Mouse (Mus musculus) heart, embryonic 11.5 days (tissue): ENCODE data around the gene St6galnac3. TPM values are rescaled to one million over a fixed set of nuclear protein-coding genes. Genes with fewer than 3 reads are reported as not detected.

ENCODE experiments used
- ATAC-seq: fragments of 200-750 bp; cut with Nextera tagmentation; replicated peaks from 2 replicates; pipeline ENCODE4 v1.8.0; 2017; ENCODE audit warnings: moderate library complexity; ENCODE audit not compliant: insufficient number of reproducible peaks, low FRiP score, low TSS enrichment
- H3K27ac ChIP-seq: fragments of 300-500 bp; sonication (generic); 2 replicates; pipeline ENCODE4 v1.5.1; 2014; ENCODE audit warnings: mild to moderate bottlenecking, low read depth, low read length
- H3K27me3 ChIP-seq: fragments of 300-500 bp; sonication (generic); 2 replicates; pipeline ENCODE4 v1.6.1; 2014; ENCODE audit warnings: mild to moderate bottlenecking, low read length, mixed read lengths; ENCODE audit not compliant: control insufficient read depth, insufficient read depth
- H3K36me3 ChIP-seq: fragments of 300-500 bp; sonication (generic); 2 replicates; pipeline ENCODE4 v1.6.1; 2014; ENCODE audit warnings: mild to moderate bottlenecking, low read length, moderate library complexity, mixed read lengths; ENCODE audit not compliant: control insufficient read depth, insufficient read depth
- H3K4me1 ChIP-seq: fragments of 300-500 bp; sonication (generic); 2 replicates; pipeline ENCODE4 v1.6.1; 2014; ENCODE audit warnings: low read length; ENCODE audit not compliant: control insufficient read depth, insufficient read depth
- H3K4me2 ChIP-seq: fragments of 300-500 bp; sonication (generic); 2 replicates; pipeline ENCODE4 v1.6.1; 2014; ENCODE audit warnings: mild to moderate bottlenecking, moderate library complexity
- H3K4me3 ChIP-seq: fragments of 300-500 bp; sonication (generic); 2 replicates; pipeline ENCODE4 v1.5.1; 2014; ENCODE audit warnings: low read depth, low read length
- H3K9ac ChIP-seq: fragments of 300-500 bp; sonication (generic); 2 replicates; pipeline ENCODE4 v1.6.1; 2014; ENCODE audit warnings: mild to moderate bottlenecking, low read depth, low read length, moderate library complexity
- H3K9me3 ChIP-seq: fragments of 300-500 bp; sonication (generic); replicated peaks from 2 replicates; pipeline ENCODE4 v1.6.1; 2016; ENCODE audit warnings: low read length; ENCODE audit not compliant: control insufficient read depth
- WGBS: fragments of 180-500 bp; shearing (Covaris S2); extraction: QIAGEN DNeasy Blood & Tissue Kit; methylation state at CpG from one replicate; pipeline ENCODE4 v1.1.7; 2014; ENCODE audit not compliant: insufficient replicate concordance; 5-methylcytosine and 5-hydroxymethylcytosine counted together
- polyA plus RNA-seq: library from polyadenylated mRNA; unstranded; fragments of >200 nt; fragmentation: Nextera tagmentation; extraction: Ambion mirVana; gene quantifications from 2 replicates; pipeline ENCODE4 v1.2.1, GENCODE M21; 2014

Gene St6galnac3
- polyA plus RNA-seq, 1 experiment from 2014 or later: 29.6 TPM

DNA sequence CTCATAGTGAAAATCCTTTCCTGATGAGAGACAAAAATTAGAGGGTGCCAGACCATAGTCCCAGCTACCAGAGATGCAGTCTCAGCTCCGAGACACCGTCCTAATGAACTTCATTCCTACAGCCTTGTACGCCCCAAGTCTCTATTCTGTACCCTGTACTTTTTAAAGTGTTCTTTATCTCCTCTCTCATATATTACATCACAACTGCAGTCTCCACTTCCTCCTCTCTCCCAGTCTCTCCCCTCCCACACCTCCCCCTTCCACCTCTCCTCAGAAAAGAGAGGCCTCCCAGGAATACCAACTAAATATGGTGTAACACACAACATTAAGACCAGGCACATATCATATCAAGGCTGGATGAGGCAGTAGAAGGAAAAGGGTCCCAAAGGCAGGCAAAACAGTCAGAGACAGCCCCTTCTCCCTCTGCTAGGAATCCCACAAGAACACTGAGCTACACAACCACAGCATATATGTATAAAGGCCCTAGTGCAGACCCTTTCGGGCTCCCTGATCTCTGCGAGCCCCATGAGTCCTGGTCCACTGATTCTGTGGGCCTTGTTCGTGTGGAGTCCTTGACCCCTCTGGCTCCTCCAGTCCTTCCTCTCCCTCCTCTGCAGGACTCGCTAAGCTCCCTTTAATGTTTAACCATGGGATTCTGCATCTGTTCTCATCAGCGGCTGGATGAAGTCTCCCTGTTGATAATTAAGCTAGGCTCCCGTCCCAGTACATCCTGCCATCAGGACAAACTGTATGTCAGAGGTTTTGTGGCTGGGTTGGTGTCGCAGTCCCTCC, 502.2 kb downstream of the St6galnac3 start:
- H3K9me3 ChIP-seq: no peaks in the 10 kb centered on the region
- ATAC-seq: no peak
- no peak overlapping the region for H3K9ac ChIP-seq
- H3K4me2 ChIP-seq: no peak overlapping the region
- no peaks in the 10 kb centered on the region for H3K27me3 ChIP-seq
- H3K4me3 ChIP-seq: no peak overlapping the region
- 82% methylated on average over 10 of the region's 10 CpGs for WGBS
- H3K4me1 ChIP-seq: no peaks in the 10 kb centered on the region
- no peaks in the 10 kb centered on the region for H3K36me3 ChIP-seq
- H3K27ac ChIP-seq: no peak overlapping the region

DNA sequence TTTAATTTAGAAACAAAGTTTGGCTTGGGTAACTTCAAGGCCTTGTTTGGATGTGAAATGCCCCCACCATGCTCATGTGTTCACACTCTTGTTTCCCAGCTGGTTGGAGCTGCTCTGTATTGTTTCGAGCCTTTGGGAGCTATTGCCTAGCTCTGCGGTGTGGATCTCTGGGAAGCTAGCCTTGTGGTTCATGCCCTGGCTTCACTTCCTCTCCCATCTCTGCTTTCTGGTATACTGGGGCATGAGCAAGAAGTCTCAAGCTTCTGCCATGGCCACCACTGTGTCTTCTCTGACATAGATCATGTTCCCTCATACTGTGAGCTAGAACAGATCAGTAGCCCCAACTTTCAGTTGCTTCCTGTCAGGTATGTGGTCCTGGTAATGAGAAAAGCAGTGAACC, 505.6 kb downstream of the St6galnac3 start:
- WGBS: 93% methylated on average over 2 of the region's 2 CpGs
- no peak for ATAC-seq

DNA sequence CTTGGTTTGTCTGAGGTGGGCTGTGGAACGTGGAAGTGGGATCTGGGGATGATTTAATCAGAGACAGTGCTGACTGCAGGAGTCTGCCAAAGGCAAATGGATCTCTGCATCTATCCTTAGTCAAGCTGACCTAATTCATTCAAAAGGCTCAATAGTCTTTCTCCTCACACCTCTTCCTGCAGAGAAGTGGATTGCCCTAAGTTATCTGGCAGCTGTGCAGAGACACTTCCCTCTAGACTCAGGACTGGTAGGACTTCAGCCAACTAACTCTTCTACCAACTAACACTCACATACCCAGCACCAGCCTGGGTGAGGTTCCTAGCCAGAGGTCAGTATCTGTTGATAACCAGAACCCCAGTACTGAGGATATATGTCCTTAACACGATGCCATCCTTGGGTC, 516.8 kb downstream of the St6galnac3 start:
- no peak overlapping the region for H3K4me3 ChIP-seq
- no peak overlapping the region for H3K27ac ChIP-seq
- no peaks in the 10 kb centered on the region for H3K36me3 ChIP-seq
- 62% methylated on average over 2 of the region's 2 CpGs for WGBS
- ATAC-seq: no peak
- H3K9me3 ChIP-seq: no peaks in the 10 kb centered on the region
- no peak overlapping the region for H3K4me2 ChIP-seq
- H3K27me3 ChIP-seq: no peaks in the 10 kb centered on the region
- no peak overlapping the region for H3K9ac ChIP-seq
- H3K4me1 ChIP-seq: no peaks in the 10 kb centered on the region

More for the DNA sequence above, 505.6 kb downstream of the St6galnac3 start:
- Histone ChIP-seq H3K4me2 (no peak overlapping the region), H3K9me3 (0 out of 2 replicates have a peak, but pooled peaks cover 4% of the 10 kb centered on the region), H3K4me1 (no peaks in the 10 kb centered on the region), H3K27me3 (no peaks in the 10 kb centered on the region), H3K9ac (no peak overlapping the region), H3K4me3 (no peak overlapping the region), H3K36me3 (no peaks in the 10 kb centered on the region), H3K27ac (no peak overlapping the region)

GRCm38 (mm10) chr3:153204046-153204445, 520.9 kb downstream of the St6galnac3 start:
- Histone ChIP-seq H3K36me3 (no peaks in the 10 kb centered on the region), H3K9me3 (no peaks in the 10 kb centered on the region), H3K4me1 (no peaks in the 10 kb centered on the region), H3K4me2 (no peak overlapping the region), H3K27ac (no peak overlapping the region), H3K27me3 (no peaks in the 10 kb centered on the region), H3K4me3 (no peak overlapping the region), H3K9ac (no peak overlapping the region)
- no peak for ATAC-seq
- WGBS: 95% methylated on average over 5 of the region's 5 CpGs

DNA sequence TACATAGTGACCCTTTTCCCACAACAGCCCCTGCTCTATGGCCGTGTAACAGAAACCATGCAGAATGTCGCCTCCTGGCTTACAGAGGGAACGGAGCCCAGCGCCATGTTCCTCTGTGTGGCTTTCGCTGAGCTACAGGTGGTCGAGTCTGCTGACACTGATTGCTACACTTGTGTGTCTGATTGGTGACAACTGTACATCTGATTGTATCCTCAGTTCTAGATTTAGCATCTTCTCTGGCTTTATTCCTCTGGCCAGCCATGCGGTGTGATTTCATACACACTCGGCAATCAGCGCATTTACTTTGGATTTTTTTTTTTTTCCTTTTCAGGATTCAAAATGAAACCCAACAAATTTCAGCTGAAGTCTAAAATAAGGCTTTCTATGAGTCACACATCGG, 523.1 kb downstream of the St6galnac3 start:
- Histone ChIP-seq H3K9me3 (no peaks in the 10 kb centered on the region), H3K9ac (no peak overlapping the region), H3K27ac (no peak overlapping the region), H3K36me3 (no peaks in the 10 kb centered on the region), H3K4me1 (no peaks in the 10 kb centered on the region), H3K4me3 (no peak overlapping the region), H3K4me2 (no peak overlapping the region), H3K27me3 (no peaks in the 10 kb centered on the region)
- WGBS: 87% methylated on average over 10 of the region's 10 CpGs
- ATAC-seq: no peak

DNA sequence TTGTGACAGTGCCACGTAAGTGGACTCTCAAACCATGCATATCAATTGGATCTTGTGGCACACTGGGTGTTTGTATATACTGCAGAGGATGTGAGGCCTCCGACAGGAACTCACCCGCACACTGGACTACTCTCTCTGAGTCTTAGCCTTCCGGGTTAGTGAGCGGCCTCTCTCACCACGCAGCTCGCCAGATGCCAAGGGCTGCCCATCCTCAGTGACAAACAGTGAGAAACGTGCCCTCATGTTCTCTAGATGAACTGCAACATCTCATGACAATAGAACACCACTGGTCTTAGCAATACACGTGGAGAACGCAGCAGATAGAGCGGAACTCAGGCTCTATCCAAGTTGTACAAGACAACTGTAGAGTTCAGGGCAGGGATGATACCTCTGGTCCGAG, 524.2 kb downstream of the St6galnac3 start:
- no peak overlapping the region for H3K27ac ChIP-seq
- H3K9ac ChIP-seq: no peak overlapping the region
- WGBS: 89% methylated on average over 12 of the region's 12 CpGs
- no peaks in the 10 kb centered on the region for H3K36me3 ChIP-seq
- no peaks in the 10 kb centered on the region for H3K9me3 ChIP-seq
- no peaks in the 10 kb centered on the region for H3K27me3 ChIP-seq
- no peak overlapping the region for H3K4me3 ChIP-seq
- no peak for ATAC-seq
- H3K4me1 ChIP-seq: no peaks in the 10 kb centered on the region
- H3K4me2 ChIP-seq: no peak overlapping the region

DNA sequence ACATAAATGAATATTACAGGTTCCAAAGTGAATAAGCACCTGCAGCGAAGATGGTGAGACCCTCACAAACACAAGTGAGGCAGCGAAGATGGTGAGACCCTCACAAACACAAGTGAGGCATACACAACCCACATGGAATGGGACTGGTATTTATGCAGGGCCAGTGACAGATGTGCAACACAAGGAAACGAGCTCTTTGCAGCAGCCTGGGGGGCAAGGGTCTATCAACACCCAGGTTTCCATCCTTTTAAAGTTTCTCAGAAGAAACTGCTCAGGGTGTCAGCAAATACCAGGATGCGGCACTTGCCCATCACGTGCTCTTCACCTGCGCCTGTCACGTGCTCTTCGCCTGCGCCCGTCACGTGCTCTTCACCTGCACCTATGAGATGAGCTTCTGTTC, 524.9 kb downstream of the St6galnac3 start:
- no peak overlapping the region for H3K9ac ChIP-seq
- H3K4me3 ChIP-seq: no peak overlapping the region
- no peaks in the 10 kb centered on the region for H3K9me3 ChIP-seq
- no peak overlapping the region for H3K27ac ChIP-seq
- ATAC-seq: no peak
- H3K4me1 ChIP-seq: no peaks in the 10 kb centered on the region
- 88% methylated on average over 11 of the region's 11 CpGs for WGBS
- no peaks in the 10 kb centered on the region for H3K27me3 ChIP-seq
- H3K36me3 ChIP-seq: no peaks in the 10 kb centered on the region
- H3K4me2 ChIP-seq: no peak overlapping the region

DNA sequence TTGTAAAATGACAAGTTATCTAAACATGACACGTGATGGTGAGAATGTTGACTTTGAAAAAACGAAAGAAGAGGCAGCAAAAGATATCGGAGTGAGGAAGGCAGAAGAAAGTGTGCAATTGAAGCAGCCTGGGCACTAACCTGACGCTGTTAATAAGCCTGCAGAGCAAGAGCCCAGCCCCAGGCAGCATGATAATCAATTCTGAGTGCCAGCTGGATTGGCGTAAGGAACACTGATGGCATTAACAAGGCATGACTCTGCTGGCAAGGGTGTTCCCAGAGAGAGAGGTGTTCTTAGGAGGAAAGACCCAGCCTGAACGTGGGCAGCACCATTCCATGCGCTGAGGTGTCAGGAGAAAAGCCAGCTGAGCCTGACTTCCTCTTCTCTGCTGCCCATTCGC, 525.7 kb downstream of the St6galnac3 start:
- ATAC-seq: no peak
- Histone ChIP-seq H3K9ac (no peak overlapping the region), H3K4me1 (no peaks in the 10 kb centered on the region), H3K27ac (no peak overlapping the region), H3K27me3 (no peaks in the 10 kb centered on the region), H3K9me3 (no peaks in the 10 kb centered on the region), H3K4me3 (no peak overlapping the region), H3K36me3 (no peaks in the 10 kb centered on the region), H3K4me2 (no peak overlapping the region)
- WGBS: 78% methylated on average over 8 of the region's 8 CpGs

- H3K27me3 ChIP-seq: no peaks in the 10 kb centered on the region
- ATAC-seq: no peak
- H3K4me1 ChIP-seq: no peaks in the 10 kb centered on the region
- H3K9ac ChIP-seq: no peak overlapping the region
- H3K36me3 ChIP-seq: no peaks in the 10 kb centered on the region
- 77% methylated on average over 4 of the region's 4 CpGs for WGBS
- H3K4me2 ChIP-seq: no peak overlapping the region
- H3K27ac ChIP-seq: no peak overlapping the region
- no peaks in the 10 kb centered on the region for H3K9me3 ChIP-seq
- no peak overlapping the region for H3K4me3 ChIP-seq
Measured at GRCm38 (mm10) chr3:153198514-153198913, 526.5 kb downstream of the St6galnac3 start.
